Mouse (Mus musculus) neural tube, embryonic 12.5 days (tissue): ENCODE results near the gene Ust. TPM values are rescaled to one million over a fixed set of nuclear protein-coding genes. Genes with fewer than 3 reads are reported as not detected.

Experiments used
- ATAC-seq: fragments of 200-750 bp; cut with Nextera tagmentation; 2 replicates; pipeline ENCODE4 v1.8.0; 2017; ENCODE audit warnings: low read depth, mild to moderate bottlenecking, moderate TSS enrichment, moderate library complexity; ENCODE audit not compliant: low FRiP score
- H3K27ac ChIP-seq: fragments of 300-500 bp; sonication (generic); 2 replicates; pipeline ENCODE4 v1.5.1; 2016
- H3K27me3 ChIP-seq: fragments of 300-500 bp; sonication (generic); replicated peaks from 2 replicates; pipeline ENCODE4 v1.6.1; 2016; ENCODE audit warnings: mild to moderate bottlenecking
- H3K36me3 ChIP-seq: fragments of 300-500 bp; sonication (generic); 2 replicates; pipeline ENCODE4 v1.6.1; 2016; ENCODE audit warnings: mild to moderate bottlenecking
- H3K4me1 ChIP-seq: fragments of 300-500 bp; sonication (generic); 2 replicates; pipeline ENCODE4 v1.6.1; 2016
- H3K4me2 ChIP-seq: fragments of 300-500 bp; sonication (generic); replicated peaks from 2 replicates; pipeline ENCODE4 v1.6.1; 2016; ENCODE audit warnings: mild to moderate bottlenecking
- H3K4me3 ChIP-seq: fragments of 300-500 bp; sonication (generic); 2 replicates; pipeline ENCODE4 v1.5.1; 2016
- H3K9ac ChIP-seq: fragments of 300-500 bp; sonication (generic); 2 replicates; pipeline ENCODE4 v1.6.1; 2016; ENCODE audit warnings: mild to moderate bottlenecking
- H3K9me3 ChIP-seq: fragments of 300-500 bp; sonication (generic); 2 replicates; pipeline ENCODE4 v1.6.1; 2016; ENCODE audit warnings: mild to moderate bottlenecking
- WGBS: fragments of 180-500 bp; shearing (Covaris S2); methylation state at CpG from one replicate; pipeline ENCODE4 v1.1.7; 2016; 5-methylcytosine and 5-hydroxymethylcytosine counted together
- polyA plus RNA-seq: library from polyadenylated mRNA; unstranded; fragments of >200 nt; fragmentation: Nextera tagmentation; extraction: Ambion mirVana; gene quantifications from 2 replicates; pipeline ENCODE4 v1.2.1, GENCODE M21; 2016

Gene Ust
- polyA plus RNA-seq, 1 experiment from 2014 or later: 7.8 TPM

DNA sequence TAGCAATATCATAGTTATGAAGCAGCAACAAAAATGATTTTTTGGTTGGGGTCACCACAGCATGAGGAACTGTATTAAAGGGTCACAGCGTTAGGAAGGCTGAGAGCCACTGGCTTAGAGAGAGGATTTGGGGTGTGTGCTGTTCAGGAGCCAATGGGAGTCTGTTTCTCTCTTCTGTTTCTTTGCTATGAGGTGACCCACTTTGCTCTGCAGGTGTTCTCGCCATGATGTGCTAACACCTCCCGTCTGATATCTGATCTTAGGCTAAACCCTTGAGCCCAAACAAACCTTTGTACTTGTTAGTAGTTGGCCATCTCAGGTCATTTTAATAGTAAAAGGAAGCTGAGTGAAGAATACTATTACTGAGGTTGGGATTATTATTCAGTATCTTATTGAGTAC is 292.0 kb downstream of the Ust start:
- ATAC-seq: no peak
- H3K27me3 ChIP-seq: no peaks in the 10 kb centered on the region
- H3K9ac ChIP-seq: no peak overlapping the region
- no peaks in the 10 kb centered on the region for H3K36me3 ChIP-seq
- no peak overlapping the region for H3K27ac ChIP-seq
- no peak overlapping the region for H3K4me2 ChIP-seq
- H3K9me3 ChIP-seq: no peaks in the 10 kb centered on the region
- H3K4me3 ChIP-seq: no peak overlapping the region
- WGBS: 79% methylated on average over 3 of the region's 3 CpGs
- no peaks in the 10 kb centered on the region for H3K4me1 ChIP-seq

DNA sequence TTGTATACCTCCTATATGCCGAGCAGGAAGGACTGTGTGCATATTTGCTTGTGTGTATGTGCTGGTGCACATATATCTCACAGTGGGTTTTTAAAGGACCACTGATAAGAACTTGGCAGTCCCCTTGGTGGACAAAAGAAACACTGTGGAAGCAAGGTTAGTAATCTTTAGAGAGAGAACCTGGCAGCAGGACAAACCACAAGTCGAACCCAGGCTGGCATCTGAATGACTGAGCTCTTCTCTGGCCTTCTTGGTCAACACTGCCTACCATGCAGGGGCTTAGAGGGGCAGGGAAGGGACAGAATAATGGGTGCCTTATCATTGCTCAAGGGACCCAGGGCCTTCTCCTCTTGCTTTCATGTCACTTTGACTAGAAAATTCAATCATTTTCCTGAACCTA is 294.0 kb downstream of the Ust start:
- Histone ChIP-seq H3K4me3 (no peak overlapping the region), H3K4me2 (no peak overlapping the region), H3K9me3 (no peaks in the 10 kb centered on the region), H3K4me1 (no peaks in the 10 kb centered on the region), H3K36me3 (no peaks in the 10 kb centered on the region), H3K27me3 (no peaks in the 10 kb centered on the region), H3K9ac (no peak overlapping the region), H3K27ac (no peak overlapping the region)
- WGBS: 84% methylated on average over 2 of the region's 2 CpGs
- ATAC-seq: no peak

DNA sequence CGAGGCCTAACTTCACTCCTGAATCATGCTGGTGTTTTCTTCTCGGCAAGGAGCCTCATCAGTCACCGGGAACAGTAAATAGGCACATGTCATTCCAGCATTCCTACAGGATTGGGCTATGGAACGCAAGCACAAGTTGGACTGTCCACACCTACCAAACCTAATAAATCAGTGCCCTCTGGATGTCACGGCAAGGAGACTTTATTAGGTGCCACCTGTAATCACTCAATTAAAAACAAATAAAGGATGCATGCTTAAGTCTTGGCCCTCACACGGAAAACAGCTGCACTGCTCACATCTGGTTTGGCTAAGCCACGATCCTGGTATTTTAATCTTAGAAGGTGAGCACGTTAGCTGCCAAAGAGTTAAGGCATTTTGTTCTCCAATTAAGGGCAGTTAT is 294.6 kb downstream of the Ust start:
- Histone ChIP-seq H3K4me1 (no peaks in the 10 kb centered on the region), H3K9me3 (no peaks in the 10 kb centered on the region), H3K27me3 (no peaks in the 10 kb centered on the region), H3K27ac (no peak overlapping the region), H3K4me2 (no peak overlapping the region), H3K9ac (no peak overlapping the region), H3K36me3 (no peaks in the 10 kb centered on the region), H3K4me3 (no peak overlapping the region)
- no peak for ATAC-seq
- 76% methylated on average over 8 of the region's 8 CpGs for WGBS

DNA sequence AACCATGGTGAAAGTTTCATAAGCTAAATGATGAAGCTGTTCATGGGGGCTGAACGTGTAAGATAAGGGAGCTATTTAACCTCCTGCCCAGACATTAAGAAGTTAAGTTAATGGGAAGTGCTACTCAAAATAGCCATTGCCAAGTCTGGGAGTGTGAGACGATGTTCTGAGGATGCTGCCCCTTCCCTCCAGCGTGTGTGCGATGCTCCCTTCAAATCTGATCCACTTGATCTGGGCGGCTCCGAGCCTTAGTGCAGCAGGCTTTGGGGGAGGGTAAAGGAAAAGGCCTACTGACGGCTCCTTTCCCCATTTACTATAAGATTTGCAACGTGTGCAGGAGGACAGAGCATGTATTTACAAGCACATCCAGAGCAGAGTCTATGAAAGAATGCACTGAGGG is 301.7 kb downstream of the Ust start:
- ATAC-seq: no peak
- H3K27ac ChIP-seq: no peak overlapping the region
- H3K36me3 ChIP-seq: no peaks in the 10 kb centered on the region
- WGBS: 40% methylated on average over 8 of the region's 8 CpGs
- no peak overlapping the region for H3K4me2 ChIP-seq
- no peaks in the 10 kb centered on the region for H3K27me3 ChIP-seq
- no peaks in the 10 kb centered on the region for H3K9me3 ChIP-seq
- H3K9ac ChIP-seq: no peak overlapping the region
- peaks cover 21% of the 10 kb centered on the region; the same call in 1 of the 2 replicates for H3K4me1 ChIP-seq
- no peak overlapping the region for H3K4me3 ChIP-seq

DNA sequence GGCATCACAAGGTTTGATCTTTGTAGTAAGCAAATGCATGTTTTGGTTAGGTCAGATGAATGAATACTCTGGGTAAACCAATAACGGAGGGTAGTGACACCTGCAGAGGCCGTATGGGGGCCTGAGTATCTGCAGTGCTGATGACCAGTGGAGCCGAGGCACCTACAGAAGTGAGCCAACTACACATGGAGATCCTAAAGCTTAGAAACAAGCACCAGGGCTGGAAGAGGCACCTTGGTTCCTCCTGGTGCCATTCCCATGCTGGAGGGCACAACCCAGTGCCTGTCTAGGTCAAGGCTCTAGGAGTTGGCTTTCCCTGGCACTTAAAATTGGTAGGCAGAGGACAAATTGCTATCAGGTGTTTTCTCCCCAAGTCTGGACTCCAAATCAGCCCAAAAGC is 303.4 kb downstream of the Ust start:
- peaks cover 21% of the 10 kb centered on the region; the same call in 1 of the 2 replicates for H3K4me1 ChIP-seq

GRCm38 (mm10) chr10:8213906-8214421 is 304.7 kb downstream of the Ust start:
- Histone ChIP-seq H3K27ac (no peak overlapping the region; the same call in 1 of the 2 replicates), H3K36me3 (no peaks in the 10 kb centered on the region), H3K9me3 (no peaks in the 10 kb centered on the region), H3K9ac (0 out of 2 replicates have a peak overlapping the region, but pooled peaks have one; percentile 14), H3K27me3 (no peaks in the 10 kb centered on the region), H3K4me3 (no peak overlapping the region), H3K4me1 (peaks cover 21% of the 10 kb centered on the region; the same call in 1 of the 2 replicates), H3K4me2 (peak overlapping the region; percentile 38)
- WGBS: 15% methylated on average over 16 of the region's 16 CpGs
- peak; percentile 75 for ATAC-seq

More for the DNA sequence above, 303.4 kb downstream of the Ust start:
- Histone ChIP-seq H3K36me3 (no peaks in the 10 kb centered on the region), H3K27me3 (no peaks in the 10 kb centered on the region), H3K4me3 (no peak overlapping the region), H3K4me2 (no peak overlapping the region), H3K27ac (no peak overlapping the region), H3K9me3 (no peaks in the 10 kb centered on the region), H3K9ac (no peak overlapping the region)
- ATAC-seq: no peak
- 95% methylated on average over 3 of the region's 3 CpGs for WGBS

GRCm38 (mm10) chr10:8213266-8213905 is 305.2 kb downstream of the Ust start:
- no peak for ATAC-seq
- H3K27me3 ChIP-seq: no peaks in the 10 kb centered on the region
- H3K36me3 ChIP-seq: no peaks in the 10 kb centered on the region
- no peak overlapping the region for H3K27ac ChIP-seq
- 59% methylated on average over 10 of the region's 10 CpGs for WGBS
- peaks cover 21% of the 10 kb centered on the region; the same call in 1 of the 2 replicates for H3K4me1 ChIP-seq
- H3K9me3 ChIP-seq: no peaks in the 10 kb centered on the region
- peak overlapping the region; percentile 38 for H3K4me2 ChIP-seq
- 0 out of 2 replicates have a peak overlapping the region, but pooled peaks have one; percentile 14 for H3K9ac ChIP-seq
- H3K4me3 ChIP-seq: no peak overlapping the region

DNA sequence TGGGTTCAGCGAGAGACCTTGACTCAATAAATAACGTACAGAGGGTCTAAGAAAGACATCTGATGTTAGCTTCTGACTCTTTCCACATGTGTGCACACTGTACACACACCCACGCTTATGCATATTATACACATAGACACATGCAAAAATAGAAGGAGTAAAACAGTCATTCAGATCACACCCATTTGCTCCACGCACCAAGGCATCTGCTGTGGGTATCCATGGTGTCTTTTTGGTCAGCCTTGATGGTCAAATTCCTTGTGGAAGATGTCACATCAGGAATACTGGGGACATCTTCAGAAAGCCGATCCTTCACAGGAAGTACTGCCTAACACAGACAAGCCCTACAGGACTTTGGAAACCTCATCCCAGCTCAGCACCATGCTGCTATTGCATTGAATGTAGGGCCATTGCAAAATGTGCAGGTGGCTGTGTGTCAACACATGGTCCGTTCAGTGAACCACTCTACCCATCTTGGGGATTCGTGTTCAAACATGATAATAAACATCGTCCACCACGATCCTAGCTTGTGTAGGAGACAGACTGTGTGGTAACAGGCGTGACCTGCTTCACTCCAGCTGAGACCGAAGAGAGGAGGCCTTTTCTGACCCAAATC is 305.9 kb downstream of the Ust start:
- no peak for ATAC-seq
- Histone ChIP-seq H3K27ac (no peak overlapping the region), H3K4me1 (peaks cover 21% of the 10 kb centered on the region; the same call in 1 of the 2 replicates), H3K4me3 (no peak overlapping the region), H3K9ac (no peak overlapping the region), H3K9me3 (no peaks in the 10 kb centered on the region), H3K36me3 (no peaks in the 10 kb centered on the region), H3K27me3 (no peaks in the 10 kb centered on the region), H3K4me2 (no peak overlapping the region)
- WGBS: 72% methylated on average over 11 of the region's 11 CpGs

GRCm38 (mm10) chr10:8211694-8212093 is 306.9 kb downstream of the Ust start:
- no peak overlapping the region for H3K27ac ChIP-seq
- no peak overlapping the region for H3K4me3 ChIP-seq
- no peaks in the 10 kb centered on the region for H3K36me3 ChIP-seq
- H3K4me2 ChIP-seq: no peak overlapping the region
- H3K4me1 ChIP-seq: peaks cover 21% of the 10 kb centered on the region; the same call in 1 of the 2 replicates
- WGBS: 84% methylated on average over 5 of the region's 5 CpGs
- H3K9ac ChIP-seq: no peak overlapping the region
- ATAC-seq: no peak
- H3K9me3 ChIP-seq: no peaks in the 10 kb centered on the region
- no peaks in the 10 kb centered on the region for H3K27me3 ChIP-seq

DNA sequence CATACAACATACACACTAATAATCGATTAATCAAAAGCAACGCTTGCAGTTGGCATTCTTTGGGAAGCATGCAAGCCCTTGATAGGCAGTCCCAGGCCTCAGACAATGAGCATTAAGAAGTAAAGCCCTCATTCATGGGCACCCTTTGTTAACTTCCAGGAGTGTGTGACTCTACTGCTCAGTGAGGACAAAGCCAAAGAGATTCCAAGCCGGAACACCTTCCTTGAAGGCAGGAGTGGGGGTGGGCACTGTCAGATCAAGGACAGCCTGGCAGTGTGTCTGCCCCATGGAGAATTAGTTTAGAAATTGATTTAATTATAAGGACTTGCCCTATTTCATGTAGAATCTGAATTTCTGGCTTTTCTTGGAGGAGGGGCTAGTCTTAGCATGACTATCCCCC is 308.3 kb downstream of the Ust start:
- no peak for ATAC-seq
- Histone ChIP-seq H3K36me3 (no peaks in the 10 kb centered on the region), H3K27ac (no peak overlapping the region), H3K9me3 (no peaks in the 10 kb centered on the region), H3K4me3 (no peak overlapping the region), H3K4me2 (no peak overlapping the region), H3K9ac (no peak overlapping the region), H3K4me1 (peaks cover 21% of the 10 kb centered on the region; the same call in 1 of the 2 replicates), H3K27me3 (no peaks in the 10 kb centered on the region)
- 58% methylated on average over 3 of the region's 3 CpGs for WGBS

DNA sequence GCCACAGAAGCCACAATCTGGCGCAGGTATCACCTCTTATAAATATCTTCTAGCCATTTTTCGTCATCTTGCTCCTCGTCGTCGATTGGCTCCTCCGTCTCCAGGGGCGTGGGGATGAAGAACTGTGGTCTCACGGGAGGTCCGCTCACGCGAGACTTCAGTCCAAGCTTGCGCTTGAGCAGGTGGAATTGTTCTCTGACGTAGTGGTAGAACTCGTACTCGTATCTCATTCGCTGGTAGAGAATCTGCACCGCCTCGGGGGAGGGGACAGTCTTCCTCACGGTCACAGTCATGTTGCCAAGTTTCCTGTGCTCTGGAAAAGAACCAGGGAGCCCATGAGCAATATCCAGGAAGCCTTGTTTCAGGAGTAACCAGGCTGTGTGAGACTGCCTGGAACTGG is 311.3 kb downstream of the Ust start:
- WGBS: 95% methylated on average over 19 of the region's 19 CpGs
- no peak for ATAC-seq

DNA sequence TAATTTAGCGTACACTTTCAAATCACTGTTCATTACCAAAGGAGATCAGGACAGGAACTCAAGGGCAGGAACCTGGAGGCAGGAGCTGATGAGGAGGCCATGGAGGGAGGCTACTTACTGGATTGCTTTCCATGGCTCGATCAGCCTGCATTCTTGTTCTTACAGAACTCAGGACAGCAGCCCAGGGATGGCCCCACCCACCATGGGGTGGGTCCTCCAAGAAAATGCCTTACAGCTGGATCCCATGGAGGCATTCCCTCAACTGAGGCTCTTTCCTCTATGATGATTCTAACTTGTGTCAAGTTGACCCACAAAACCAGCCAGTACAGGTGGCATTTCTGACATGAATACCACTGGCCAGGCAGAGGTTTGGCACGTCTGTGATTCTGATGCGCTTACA is 314.9 kb downstream of the Ust start:
- Histone ChIP-seq H3K9me3 (no peaks in the 10 kb centered on the region), H3K4me3 (no peak overlapping the region), H3K27ac (no peak overlapping the region), H3K4me1 (no peaks in the 10 kb centered on the region), H3K9ac (no peak overlapping the region), H3K36me3 (no peaks in the 10 kb centered on the region), H3K4me2 (no peak overlapping the region), H3K27me3 (no peaks in the 10 kb centered on the region)
- ATAC-seq: no peak
- 87% methylated on average over 4 of the region's 4 CpGs for WGBS

More for the DNA sequence above, 311.3 kb downstream of the Ust start:
- no peak overlapping the region for H3K9ac ChIP-seq
- no peaks in the 10 kb centered on the region for H3K36me3 ChIP-seq
- no peaks in the 10 kb centered on the region for H3K4me1 ChIP-seq
- no peaks in the 10 kb centered on the region for H3K27me3 ChIP-seq
- no peak overlapping the region for H3K4me3 ChIP-seq
- no peaks in the 10 kb centered on the region for H3K9me3 ChIP-seq
- H3K4me2 ChIP-seq: no peak overlapping the region
- no peak overlapping the region for H3K27ac ChIP-seq
